Mouse (Mus musculus) limb, embryonic 12.5 days (tissue): Measurements from ENCODE around the gene Prap1. TPM values are rescaled to one million over a fixed set of nuclear protein-coding genes. Genes with fewer than 3 reads are reported as not detected.
"Not testable (repeated sequence)": the region's sequence is repeated elsewhere in the genome, so short reads cannot be mapped to it uniquely, and the experiment has no call there.

Source experiments
- ATAC-seq: fragments of 200-750 bp; cut with Nextera tagmentation; 2 replicates; pipeline ENCODE4 v1.8.0; 2017; ENCODE audit warnings: low read depth, moderate TSS enrichment; ENCODE audit not compliant: insufficient number of reproducible peaks, insufficient read depth, low FRiP score, low TSS enrichment
- H3K27ac ChIP-seq: fragments of 300-500 bp; sonication (generic); 2 replicates; pipeline ENCODE4 v1.5.1; 2016; ENCODE audit warnings: mild to moderate bottlenecking, moderate library complexity
- H3K27me3 ChIP-seq: fragments of 300-500 bp; sonication (generic); 2 replicates; pipeline ENCODE4 v1.6.1; 2016; ENCODE audit warnings: mild to moderate bottlenecking, moderate library complexity
- H3K36me3 ChIP-seq: fragments of 300-500 bp; sonication (generic); 2 replicates; pipeline ENCODE4 v1.6.1; 2016; ENCODE audit warnings: mild to moderate bottlenecking, moderate library complexity
- H3K4me1 ChIP-seq: fragments of 300-500 bp; sonication (generic); replicated peaks from 2 replicates; pipeline ENCODE4 v1.6.1; 2016
- H3K4me2 ChIP-seq: fragments of 300-500 bp; sonication (generic); 2 replicates; pipeline ENCODE4 v1.6.1; 2016; ENCODE audit warnings: mild to moderate bottlenecking, moderate library complexity
- H3K4me3 ChIP-seq: fragments of 300-500 bp; sonication (generic); replicated peaks from 2 replicates; pipeline ENCODE4 v1.5.1; 2016; ENCODE audit warnings: mild to moderate bottlenecking
- H3K9ac ChIP-seq: fragments of 300-500 bp; sonication (generic); replicated peaks from 2 replicates; pipeline ENCODE4 v1.6.1; 2016; ENCODE audit warnings: mild to moderate bottlenecking, moderate library complexity
- H3K9me3 ChIP-seq: fragments of 300-500 bp; sonication (generic); 2 replicates; pipeline ENCODE4 v1.6.1; 2016; ENCODE audit warnings: mild to moderate bottlenecking, moderate library complexity
- WGBS: fragments of 180-500 bp; shearing (Covaris S2); methylation state at CpG from one replicate; pipeline ENCODE4 v1.1.7; 2016; 5-methylcytosine and 5-hydroxymethylcytosine counted together
- polyA plus RNA-seq: library from polyadenylated mRNA; unstranded; fragments of >200 nt; fragmentation: Nextera tagmentation; extraction: Ambion mirVana; gene quantifications from 2 replicates; pipeline ENCODE4 v1.2.1, GENCODE M21; 2016

Prap1 gene
- polyA plus RNA-seq, 1 experiment from 2014 or later = not detected

- not testable (repeated sequence) for H3K27me3 ChIP-seq, ATAC-seq, H3K4me2 ChIP-seq, H3K9me3 ChIP-seq, H3K27ac ChIP-seq, H3K4me1 ChIP-seq, H3K4me3 ChIP-seq, H3K9ac ChIP-seq
- peaks cover 47% of the 10 kb centered on the region for H3K36me3 ChIP-seq
- 94% methylated on average over 7 of the region's 7 CpGs for WGBS
Measured at GRCm38 (mm10) chr7:140132184-140132583, 39.0 kb downstream of the Prap1 start.

GRCm38 (mm10) chr7:140134033-140134432, 40.8 kb downstream of the Prap1 start:
- H3K4me1 ChIP-seq, H3K27ac ChIP-seq, H3K4me2 ChIP-seq, H3K9ac ChIP-seq, H3K9me3 ChIP-seq, H3K27me3 ChIP-seq, ATAC-seq, H3K4me3 ChIP-seq: not testable (repeated sequence)
- 89% methylated on average over 7 of the region's 7 CpGs for WGBS
- H3K36me3 ChIP-seq = peaks cover 46% of the 10 kb centered on the region

- Histone ChIP-seq H3K36me3 (peaks cover 34% of the 10 kb centered on the region), H3K9ac (no peak overlapping the region), H3K27me3 (no peaks in the 10 kb centered on the region), H3K9me3 (no peaks in the 10 kb centered on the region), H3K4me2 (no peak overlapping the region), H3K27ac (no peak overlapping the region), H3K4me3 (no peak overlapping the region), H3K4me1 (peaks cover 5% of the 10 kb centered on the region; the same call in 1 of the 2 replicates)
- WGBS = 87% methylated on average over 5 of the region's 5 CpGs
- no peak for ATAC-seq
Measured at GRCm38 (mm10) chr7:140135106-140135770, 42.0 kb downstream of the Prap1 start.

- H3K9ac ChIP-seq = peak within 1 kb of the TSS; percentile 81
- ATAC-seq = peak; percentile 93
- H3K4me3 ChIP-seq = peak within 1 kb of the TSS; percentile 82
- H3K4me1 ChIP-seq = peaks cover 5% of the 10 kb centered on the region; the same call in 1 of the 2 replicates
- H3K27ac ChIP-seq = peak within 1 kb of the TSS; percentile 78
- 2% methylated on average over 39 of the region's 39 CpGs for WGBS
- no peaks in the 10 kb centered on the region for H3K9me3 ChIP-seq
- peak within 1 kb of the TSS; percentile 91 for H3K4me2 ChIP-seq
- peaks cover 16% of the 10 kb centered on the region; the same call in 1 of the 2 replicates for H3K36me3 ChIP-seq
- H3K27me3 ChIP-seq = no peaks in the 10 kb centered on the region
Measured at GRCm38 (mm10) chr7:140137135-140138020, 44.2 kb downstream of the Prap1 start, which contains the start of gene Mtg1. Gene Mtg1 (plus strand): TSS chr7:140137564.

GRCm38 (mm10) chr7:140138021-140138310, 44.8 kb downstream of the Prap1 start:
- peaks cover 5% of the 10 kb centered on the region; the same call in 1 of the 2 replicates for H3K4me1 ChIP-seq
- peaks cover 16% of the 10 kb centered on the region; the same call in 1 of the 2 replicates for H3K36me3 ChIP-seq
- ATAC-seq = no peak
- peak overlapping the region; percentile 82 for H3K4me3 ChIP-seq
- H3K27me3 ChIP-seq = no peaks in the 10 kb centered on the region
- peak overlapping the region; percentile 78 for H3K27ac ChIP-seq
- peak overlapping the region; percentile 91 for H3K4me2 ChIP-seq
- H3K9me3 ChIP-seq = no peaks in the 10 kb centered on the region
- H3K9ac ChIP-seq = peak overlapping the region; percentile 81
- WGBS = 2% methylated on average over 8 of the region's 8 CpGs

- Histone ChIP-seq H3K4me2 (no peak overlapping the region), H3K9ac (no peak overlapping the region), H3K4me3 (no peak overlapping the region), H3K27ac (no peak overlapping the region), H3K4me1 (peaks cover 5% of the 10 kb centered on the region; the same call in 1 of the 2 replicates), H3K36me3 (no peaks in the 10 kb centered on the region), H3K27me3 (no peaks in the 10 kb centered on the region), H3K9me3 (no peaks in the 10 kb centered on the region)
- 8% methylated on average over 14 of the region's 14 CpGs for WGBS
- no peak for ATAC-seq
Measured at GRCm38 (mm10) chr7:140141350-140141749, 48.2 kb downstream of the Prap1 start.

- H3K36me3 ChIP-seq = peaks cover 9% of the 10 kb centered on the region; the same call in 1 of the 2 replicates
- H3K27ac ChIP-seq = no peak overlapping the region
- no peaks in the 10 kb centered on the region for H3K9me3 ChIP-seq
- no peaks in the 10 kb centered on the region for H3K27me3 ChIP-seq
- no peak overlapping the region for H3K4me3 ChIP-seq
- no peak overlapping the region for H3K9ac ChIP-seq
- H3K4me1 ChIP-seq = no peaks in the 10 kb centered on the region
- 81% methylated on average over 4 of the region's 4 CpGs for WGBS
- no peak for ATAC-seq
- H3K4me2 ChIP-seq = no peak overlapping the region
Measured at GRCm38 (mm10) chr7:140144550-140144949, 51.4 kb downstream of the Prap1 start.

Other genes starting within 250 kb of the Prap1 start
- gene Kndc1, start 198.7 kb upstream of the Prap1 start, polyA plus RNA-seq = 0.13 and 0.15 TPM in 2 replicates
- 0.23 and 0.34 TPM in 2 replicates for gene Utf1, start 149.6 kb upstream of the Prap1 start, polyA plus RNA-seq
- gene 6430531B16Rik, start 114.6 kb upstream of the Prap1 start, polyA plus RNA-seq = 0.31 and 0.51 TPM in 2 replicates
- gene Adam8, start 100.8 kb upstream of the Prap1 start, polyA plus RNA-seq = 2.1 and 2.7 TPM in 2 replicates
- 41.4 and 43.0 TPM in 2 replicates for gene Zfp511, start 57.0 kb upstream of the Prap1 start, polyA plus RNA-seq
- 82.3 and 82.8 TPM in 2 replicates for gene Tubgcp2, start 56.7 kb upstream of the Prap1 start, polyA plus RNA-seq
- gene Msx3, start 44.3 kb upstream of the Prap1 start, polyA plus RNA-seq = 0.10 TPM in 1 of 2 replicates, not detected in the other
- gene Caly, start 10.8 kb upstream of the Prap1 start, polyA plus RNA-seq = 1.8 and 2.5 TPM in 2 replicates
- 21.3 and 21.8 TPM in 2 replicates for gene Fuom, start 9.0 kb downstream of the Prap1 start, polyA plus RNA-seq
- 15.5 and 20.4 TPM in 2 replicates for gene Paox, start 22.4 kb downstream of the Prap1 start, polyA plus RNA-seq
- 166 and 175 TPM in 2 replicates for gene Echs1, start 23.1 kb downstream of the Prap1 start, polyA plus RNA-seq
- gene Mtg1, start 44.2 kb downstream of the Prap1 start, polyA plus RNA-seq = 20.2 and 22.6 TPM in 2 replicates
- 0.10 and 0.14 TPM in 2 replicates for gene Sprn, start 61.5 kb downstream of the Prap1 start, polyA plus RNA-seq
- not detected in 2 replicates for gene Olfr522, start 71.4 kb downstream of the Prap1 start, polyA plus RNA-seq
- gene Olfr523, start 79.8 kb downstream of the Prap1 start, polyA plus RNA-seq = not detected in 2 replicates
- gene Olfr524, start 112.6 kb downstream of the Prap1 start, polyA plus RNA-seq = not detected in 2 replicates
- not detected in 2 replicates for gene Cd163l1, start 124.9 kb downstream of the Prap1 start, polyA plus RNA-seq
- not detected in 2 replicates for gene 5830411N06Rik, start 153.9 kb downstream of the Prap1 start, polyA plus RNA-seq
- not detected in 2 replicates for gene Olfr525, start 227.5 kb downstream of the Prap1 start, polyA plus RNA-seq
- gene Olfr527, start 240.6 kb downstream of the Prap1 start, polyA plus RNA-seq = not detected in 2 replicates